Mouse (Mus musculus) forebrain, embryonic 13.5 days (tissue): ENCODE data around the gene Prmt2. TPM values are rescaled to one million over a fixed set of nuclear protein-coding genes. Genes with fewer than 3 reads are reported as not detected.
A peak's percentile ranks its signal among the peaks of the same experiment; 100 is the strongest.

Experiments
- microRNA counts: library from miRNA; unstranded; fragments of <30 nt; microRNA quantifications from one replicate; lab custom pipeline; 2016
- microRNA-seq: library from miRNA; unstranded; fragments of <30 nt; microRNA quantifications from one replicate; pipeline ENCODE4, GENCODE M21; 2016
- polyA plus RNA-seq: library from polyadenylated mRNA; unstranded; fragments of >200 nt; fragmentation: Nextera tagmentation; extraction: Ambion mirVana; gene quantifications from 2 replicates; pipeline ENCODE4 v1.2.1, GENCODE M21; 2015

The Prmt2 gene
- polyA plus RNA-seq, 1 experiment from 2014 or later: 173 TPM

MicroRNAs encoded within 50 kb of the gene (microRNA counts, 519-probe panel; counts per million panel counts)
- microRNA mmu-miR-678 (lab: Ali Mortazavi, UCI): 177 counts per million, percentile 53 among the panel's probes with 10 or more counts

Small RNAs within 50 kb of the gene (microRNA-seq; reads per million reads assigned to microRNA genes)
- gene Mir678: not detected

Other genes starting within 250 kb of the Prmt2 start
- 15.7 and 16.1 TPM in 2 replicates for gene Zfp280b, start 205.2 kb downstream of the Prmt2 start, polyA plus RNA-seq
- not detected in 2 replicates for gene Slc5a4b, start 126.9 kb downstream of the Prmt2 start, polyA plus RNA-seq
- gene Slc5a4a, start 90.4 kb downstream of the Prmt2 start, polyA plus RNA-seq: 0.08 TPM in 1 of 2 replicates, not detected in the other
- 0.47 TPM in 1 of 2 replicates, not detected in the other for gene S100b, start 16.0 kb upstream of the Prmt2 start, polyA plus RNA-seq
- 10.2 and 10.4 TPM in 2 replicates for gene Dip2a, start 107.4 kb upstream of the Prmt2 start, polyA plus RNA-seq
- 2.1 TPM in 1 of 2 replicates, not detected in the other for gene AC141477.1, start 202.6 kb upstream of the Prmt2 start, polyA plus RNA-seq
- gene Pcnt, start 204.9 kb upstream of the Prmt2 start, polyA plus RNA-seq: 14.8 and 15.0 TPM in 2 replicates
- not detected in 2 replicates for gene 2610028H24Rik, start 211.2 kb upstream of the Prmt2 start, polyA plus RNA-seq
- 68.0 and 71.3 TPM in 2 replicates for gene Mcm3ap, start 231.1 kb upstream of the Prmt2 start, polyA plus RNA-seq
- 7.8 and 7.9 TPM in 2 replicates for gene Ybey, start 231.2 kb upstream of the Prmt2 start, polyA plus RNA-seq